Mouse (Mus musculus) lung, adult 2 months (tissue): ENCODE results near the gene Glmn. TPM values are rescaled to one million over a fixed set of nuclear protein-coding genes. Genes with fewer than 3 reads are reported as not detected.

Experiments used
- DNase-seq: peaks from one replicate; pipeline ENCODE4 v3.0.0; 2022
- H3K4me1 ChIP-seq: fragments of 200-500 bp; 2 replicates; pipeline ENCODE4 v1.6.1; 2011; ENCODE audit warnings: low read length; ENCODE audit not compliant: control insufficient read depth, insufficient read depth
- H3K4me3 ChIP-seq: fragments of 200-500 bp; replicated peaks from 2 replicates; pipeline ENCODE3; 2011; ENCODE audit warnings: low read depth, mild to moderate bottlenecking, control low read depth, low read length; ENCODE audit errors: extremely low read depth
- CTCF ChIP-seq: fragments of 200-500 bp; IDR thresholded peaks from 2 replicates; pipeline ENCODE4 v1.5.1; 2011; ENCODE audit warnings: mild to moderate bottlenecking, low read length, control low read depth; ENCODE audit not compliant: insufficient read depth
- POLR2A ChIP-seq: fragments of 200-500 bp; IDR thresholded peaks from 2 replicates; pipeline ENCODE4 v1.6.1; 2011; ENCODE audit warnings: low read depth, mild to moderate bottlenecking, control low read depth, low read length, borderline replicate concordance; ENCODE audit errors: extremely low read depth
- WGBS: fragments of 180-500 bp; shearing (Covaris S2); methylation state at CpG from one replicate; pipeline ENCODE4 v1.1.7; 2018; 5-methylcytosine and 5-hydroxymethylcytosine counted together
- polyA plus RNA-seq: library from polyadenylated mRNA; depleted of rRNA; stranded (reverse); fragments of >200 nt; gene quantifications from 2 replicates; pipeline ENCODE4 v1.2.3, GENCODE M21; 2012

Gene Glmn
- polyA plus RNA-seq, 1 experiment: 0.80 TPM

DNA sequence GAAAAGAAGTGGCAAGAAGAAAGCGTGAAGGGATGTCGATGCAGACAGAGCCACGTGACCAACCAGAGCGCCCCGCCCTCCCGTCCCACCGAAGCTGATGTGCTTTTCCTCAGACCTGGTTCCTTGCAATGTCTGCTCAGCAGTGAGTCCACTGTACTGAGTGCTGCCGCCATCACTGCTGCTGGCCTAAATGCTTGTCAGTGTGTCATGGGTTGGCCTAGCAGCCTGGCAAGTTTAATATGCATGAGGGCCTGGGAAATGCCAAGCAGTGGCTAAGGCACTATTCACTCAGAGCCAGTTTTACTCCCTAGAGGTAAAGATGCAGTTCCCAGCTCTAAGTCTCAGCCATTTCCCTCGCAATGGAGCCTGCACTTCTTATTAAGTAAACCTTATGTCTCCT lies 28.5 kb downstream of the Glmn start:
- WGBS: 98% methylated on average over 9 of the region's 9 CpGs
- no peak for DNase-seq
- no peak for TF ChIP-seq POLR2A
- Histone ChIP-seq H3K4me1 (no peaks in the 10 kb centered on the region), H3K4me3 (no peak overlapping the region)

DNA sequence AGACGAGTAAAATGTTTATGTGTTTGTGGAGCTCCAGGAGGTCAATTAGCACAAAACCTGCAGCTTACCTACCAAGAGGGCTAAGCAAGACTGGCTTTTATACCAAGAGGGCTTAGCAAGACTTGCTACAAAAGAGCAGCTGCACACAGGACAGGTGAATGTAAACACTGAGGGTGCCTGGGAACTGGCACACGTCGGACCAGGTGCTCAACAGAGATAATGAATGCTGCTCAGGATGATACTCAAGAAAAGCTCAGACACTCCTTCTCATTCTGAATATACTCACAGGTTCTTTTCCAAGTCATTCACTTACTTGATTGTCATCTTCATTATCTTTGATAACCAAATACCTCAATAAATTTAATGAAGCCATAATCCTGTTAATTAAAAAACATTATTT lies 40.7 kb downstream of the Glmn start:
- no peaks in the 10 kb centered on the region for H3K4me1 ChIP-seq

DNA sequence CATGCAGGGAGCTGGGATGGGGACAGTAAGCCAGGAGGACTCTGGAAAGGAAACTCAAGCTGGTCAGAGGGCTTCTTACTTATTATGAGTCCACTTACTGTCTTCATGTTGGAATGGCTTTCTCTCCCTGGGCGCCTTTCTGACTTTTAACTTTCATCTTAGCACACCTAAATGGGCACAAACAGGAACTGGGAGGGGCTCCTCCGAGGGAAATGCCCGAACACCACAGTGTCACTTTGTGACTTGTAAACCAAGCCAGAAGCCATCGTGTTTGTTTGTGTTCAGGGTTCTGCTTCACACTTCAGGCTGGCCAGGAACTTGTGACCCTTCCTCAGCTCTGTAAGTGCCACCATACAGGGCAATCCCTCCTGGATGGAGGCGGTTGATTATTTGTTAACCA lies 43.4 kb downstream of the Glmn start:
- no peak for TF ChIP-seq CTCF
- TF ChIP-seq POLR2A: no peak
- no peak for DNase-seq
- Histone ChIP-seq H3K4me1 (no peaks in the 10 kb centered on the region), H3K4me3 (no peak overlapping the region)
- 70% methylated on average over 5 of the region's 5 CpGs for WGBS

More for the DNA sequence above, 40.7 kb downstream of the Glmn start:
- TF ChIP-seq POLR2A: no peak
- TF ChIP-seq CTCF: no peak
- no peak overlapping the region for H3K4me3 ChIP-seq
- WGBS: 48% methylated on average over 3 of the region's 3 CpGs
- DNase-seq: no peak

DNA sequence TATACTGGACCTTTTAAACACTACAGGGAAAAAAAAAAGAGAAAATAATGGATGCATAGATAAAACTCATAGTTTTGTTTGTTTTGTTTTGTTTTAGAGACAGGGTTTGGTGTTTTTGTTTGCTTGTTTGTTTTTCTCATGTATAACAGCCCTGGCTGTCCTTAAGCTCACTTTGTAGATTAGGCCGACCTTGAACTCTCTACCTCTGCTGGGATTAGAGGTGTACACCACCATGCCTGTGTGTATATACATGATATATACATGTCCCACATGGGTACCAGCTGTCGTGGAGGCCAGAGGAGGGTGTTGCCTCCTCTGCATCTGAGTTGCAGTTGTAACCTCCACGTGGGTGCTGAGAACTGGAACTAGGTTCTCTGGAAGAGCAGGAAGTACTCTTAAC lies 49.2 kb downstream of the Glmn start:
- peaks cover 3% of the 10 kb centered on the region for H3K4me1 ChIP-seq
- TF ChIP-seq CTCF (no peak), POLR2A (no peak)
- WGBS: 83% methylated on average over 3 of the region's 3 CpGs

GRCm38 (mm10) chr5:107547955-107548354 lies 49.7 kb downstream of the Glmn start:
- no peak for DNase-seq
- no peak overlapping the region for H3K4me3 ChIP-seq
- TF ChIP-seq CTCF (no peak), POLR2A (no peak)
- H3K4me1 ChIP-seq: peaks cover 3% of the 10 kb centered on the region
- WGBS: 71% methylated on average over 3 of the region's 3 CpGs

More for the DNA sequence above, 49.2 kb downstream of the Glmn start:
- H3K4me3 ChIP-seq: no peak overlapping the region
- DNase-seq: no peak

GRCm38 (mm10) chr5:107545927-107546326 lies 51.8 kb downstream of the Glmn start:
- DNase-seq: no peak
- TF ChIP-seq POLR2A: no peak
- TF ChIP-seq CTCF: no peak
- WGBS: 45% methylated on average over 4 of the region's 4 CpGs
- peaks cover 3% of the 10 kb centered on the region for H3K4me1 ChIP-seq
- H3K4me3 ChIP-seq: no peak overlapping the region

- whole genome bisulfite sequencing: 47% methylated on average over 7 of the region's 7 CpGs
- TF ChIP-seq POLR2A (no peak), CTCF (no peak)
- H3K4me3 ChIP-seq: no peak overlapping the region
- H3K4me1 ChIP-seq: peaks cover 3% of the 10 kb centered on the region
- DNase-seq: no peak
These were observed 56.0 kb downstream of the Glmn start for GRCm38 (mm10) chr5:107541696-107542095.

- Histone ChIP-seq H3K4me1 (no peaks in the 10 kb centered on the region), H3K4me3 (no peak within 1 kb of the TSS)
- no peak for DNase-seq
- WGBS: 75% methylated on average over 15 of the region's 15 CpGs
- TF ChIP-seq CTCF: no peak
- TF ChIP-seq POLR2A: no peak
These were observed 63.1 kb downstream of the Glmn start, which contains the start of gene 1700028K03Rik for GRCm38 (mm10) chr5:107534581-107534980. 1700028K03Rik (plus strand) TSS chr5:107534709.

GRCm38 (mm10) chr5:107533590-107533989 lies 64.1 kb downstream of the Glmn start:
- Histone ChIP-seq H3K4me1 (no peaks in the 10 kb centered on the region), H3K4me3 (no peak overlapping the region)
- WGBS: 38% methylated on average over 2 of the region's 2 CpGs
- TF ChIP-seq CTCF (no peak), POLR2A (no peak)
- DNase-seq: no peak

GRCm38 (mm10) chr5:107528856-107529255 lies 68.8 kb downstream of the Glmn start:
- DNase-seq: no peak
- 91% methylated on average over 3 of the region's 3 CpGs for WGBS
- no peak overlapping the region for H3K4me3 ChIP-seq
- no peak for TF ChIP-seq POLR2A
- TF ChIP-seq CTCF: no peak
- no peaks in the 10 kb centered on the region for H3K4me1 ChIP-seq

DNA sequence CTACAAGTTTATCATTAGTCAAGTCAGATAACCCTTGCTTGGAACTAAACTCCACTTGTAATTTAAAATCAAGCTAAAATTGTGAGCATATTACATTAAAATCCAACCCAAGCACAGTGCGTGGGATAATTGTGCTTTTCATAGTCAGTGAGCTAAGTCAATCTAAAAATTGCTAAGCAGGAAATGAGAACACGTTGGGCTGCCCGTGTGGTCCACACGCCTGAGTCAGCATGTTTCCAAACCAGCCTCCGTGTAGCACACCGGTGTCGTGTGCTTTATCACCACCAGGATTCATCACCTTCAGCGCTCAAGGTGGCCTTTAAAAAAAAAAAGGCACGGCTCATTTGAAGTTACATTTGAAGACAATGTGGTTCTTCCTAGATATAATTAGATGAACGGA lies 73.4 kb downstream of the Glmn start:
- no peak for TF ChIP-seq POLR2A
- no peak for TF ChIP-seq CTCF
- 68% methylated on average over 10 of the region's 10 CpGs for WGBS
- DNase-seq: no peak

More for the DNA sequence above, 73.4 kb downstream of the Glmn start:
- no peak overlapping the region for H3K4me3 ChIP-seq
- H3K4me1 ChIP-seq: no peaks in the 10 kb centered on the region
